Mouse (Mus musculus): ENCODE results near the gene Rhob.
"Not testable (repeated sequence)": the region's sequence is repeated elsewhere in the genome, so short reads cannot be mapped to it uniquely, and the experiment has no call there.

The Rhob gene

DNA sequence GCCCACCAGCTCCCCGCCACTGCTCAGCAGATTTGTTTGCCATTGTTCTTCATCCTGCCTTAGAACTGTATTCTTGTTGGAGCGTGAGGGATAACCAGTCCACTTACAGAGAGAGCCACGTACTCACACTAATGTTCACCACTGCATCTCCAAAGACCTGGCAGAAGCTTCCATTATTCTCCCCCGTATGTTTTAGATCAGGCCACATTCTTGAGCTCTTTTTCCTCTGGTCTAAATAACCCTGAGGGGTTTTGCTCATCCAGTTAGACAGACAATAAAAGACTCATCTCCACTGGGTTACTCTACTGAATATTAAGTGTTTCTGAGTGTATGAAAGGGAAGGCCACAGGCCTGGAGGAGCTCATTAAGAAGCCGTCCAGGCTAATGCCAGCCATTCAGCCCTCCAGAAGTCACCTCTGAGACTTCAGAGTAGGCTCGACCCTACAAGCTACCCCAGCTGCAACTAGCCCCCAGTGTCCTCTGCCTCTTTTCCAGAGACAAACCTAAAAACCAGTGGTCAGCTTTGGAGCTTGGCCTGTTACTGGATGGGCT is 24.9 kb downstream of the Rhob start:
- DNase-seq (ENCODE audit: extremely low read depth, low read depth) = no peak

- no peak for DNase-seq (ENCODE audit: extremely low read depth, low read depth)
Measured at GRCm38 (mm10) chr12:8472591-8473358, 27.0 kb downstream of the Rhob start.

- no peak for DNase-seq (ENCODE audit: extremely low read depth, low read depth)
Measured at GRCm38 (mm10) chr12:8472051-8472450, 27.8 kb downstream of the Rhob start.

- DNase-seq (ENCODE audit: extremely low read depth, low read depth) = no peak
Measured at GRCm38 (mm10) chr12:8470962-8471361, 28.8 kb downstream of the Rhob start.

- no peak for DNase-seq (ENCODE audit: extremely low read depth, low read depth)
Measured at GRCm38 (mm10) chr12:8469742-8470494, 29.9 kb downstream of the Rhob start.

DNA sequence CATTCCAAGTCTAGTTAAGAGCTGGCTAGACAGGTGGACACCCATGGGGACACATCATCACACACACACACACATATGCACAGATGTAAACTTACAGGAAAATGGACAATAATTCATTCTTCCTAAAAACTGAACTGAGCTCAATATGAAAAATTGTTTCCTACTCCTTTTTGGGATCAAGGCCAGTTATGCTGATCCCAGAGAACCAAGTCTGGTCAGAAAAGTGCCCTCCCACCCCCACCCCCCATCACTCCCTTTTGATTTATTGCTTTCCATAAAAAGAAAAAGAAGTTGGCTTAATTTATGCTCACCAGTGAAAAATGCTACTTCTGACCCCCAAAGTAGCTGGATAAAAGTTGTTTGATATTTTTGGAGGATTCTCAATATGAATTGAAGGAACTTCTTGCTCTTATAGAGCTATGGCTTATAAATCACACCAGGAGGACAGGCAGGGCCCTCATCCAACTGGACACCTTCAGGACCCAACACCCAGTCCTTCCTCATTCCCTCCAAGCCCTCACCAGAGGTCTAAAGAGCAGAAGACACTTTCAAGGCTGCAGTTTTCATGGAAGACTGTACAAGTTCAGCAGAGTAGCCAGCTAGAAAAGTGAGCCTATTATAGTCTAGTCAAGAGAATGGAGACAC is 31.5 kb downstream of the Rhob start:
- DNase-seq (ENCODE audit: extremely low read depth, low read depth) = no peak

- DNase-seq (ENCODE audit: extremely low read depth, low read depth) = no peak
Measured at GRCm38 (mm10) chr12:8467029-8467924, 32.5 kb downstream of the Rhob start.

DNA sequence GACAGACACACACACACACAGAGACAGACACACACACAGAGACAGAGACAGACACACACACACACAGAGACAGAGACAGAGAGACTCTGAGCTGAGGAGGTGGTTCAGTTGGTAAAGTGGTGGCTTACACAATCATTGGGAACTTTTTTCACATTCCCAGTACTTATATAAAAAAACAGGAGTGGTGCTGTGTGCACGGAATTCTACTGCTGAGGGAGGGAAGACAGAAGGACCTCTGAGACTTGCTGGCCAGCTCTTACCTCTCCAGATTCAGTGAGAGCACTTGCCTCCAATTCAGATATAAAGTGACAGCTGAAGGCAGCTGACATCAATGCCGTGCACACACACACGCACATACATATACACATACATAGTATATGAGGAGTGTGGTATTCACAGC is 34.1 kb downstream of the Rhob start:
- DNase-seq (ENCODE audit: extremely low read depth, low read depth) = no peak

GRCm38 (mm10) chr12:8464961-8465360 is 34.8 kb downstream of the Rhob start:
- DNase-seq (ENCODE audit: extremely low read depth, low read depth) = no peak

- DNase-seq (ENCODE audit: extremely low read depth, low read depth) = no peak
Measured at GRCm38 (mm10) chr12:8463599-8464160, 36.1 kb downstream of the Rhob start.

- no peak for DNase-seq (ENCODE audit: extremely low read depth, low read depth)
Measured at GRCm38 (mm10) chr12:8462533-8462932, 37.3 kb downstream of the Rhob start.

- DNase-seq (ENCODE audit: extremely low read depth, low read depth) = not testable (repeated sequence)
Measured at GRCm38 (mm10) chr12:8461575-8461974, 38.2 kb downstream of the Rhob start.

DNA sequence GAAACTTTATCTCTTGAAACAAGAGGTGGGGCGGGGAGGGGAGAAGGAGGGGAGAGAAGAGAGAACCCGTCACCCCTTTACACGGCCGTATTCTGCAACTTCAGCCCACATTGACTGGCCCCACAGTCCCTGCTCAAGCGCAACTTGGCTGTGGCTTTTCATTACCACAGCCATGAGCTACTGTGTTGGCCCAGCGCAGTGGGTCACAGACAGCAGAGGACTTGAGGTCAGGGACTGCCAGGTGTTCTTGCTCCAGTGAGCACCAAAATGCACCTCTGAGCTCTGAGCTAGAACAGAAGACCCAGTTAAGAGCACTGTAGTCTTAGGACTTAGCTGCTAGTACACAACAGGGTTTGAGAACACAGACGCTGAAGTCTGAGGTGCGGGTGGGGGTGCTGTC is 41.4 kb downstream of the Rhob start:
- DNase-seq (ENCODE audit: extremely low read depth, low read depth) = no peak

- no peak for DNase-seq (ENCODE audit: extremely low read depth, low read depth)
Measured at GRCm38 (mm10) chr12:8457052-8457451, 42.8 kb downstream of the Rhob start.

DNA sequence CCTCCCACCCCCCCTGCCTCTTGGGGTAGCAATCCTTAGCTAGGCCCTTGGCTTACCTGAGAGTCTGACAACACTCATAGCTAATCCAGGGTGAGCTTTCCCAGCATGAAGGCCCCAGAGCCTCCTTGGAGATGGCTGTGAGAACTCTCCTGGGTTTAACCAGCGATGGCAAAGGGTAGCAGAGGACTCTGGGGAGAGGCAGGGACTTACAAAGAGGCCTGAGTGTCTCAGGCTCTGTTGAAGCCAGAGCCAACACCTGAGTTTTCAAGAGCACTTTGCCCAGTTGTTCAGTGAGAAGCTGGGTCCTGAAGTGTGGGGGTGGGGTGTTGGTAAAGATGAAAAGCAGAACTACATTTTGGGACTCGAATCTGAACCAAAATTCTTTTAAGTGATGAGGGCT is 44.8 kb downstream of the Rhob start:
- no peak for DNase-seq (ENCODE audit: extremely low read depth, low read depth)

DNA sequence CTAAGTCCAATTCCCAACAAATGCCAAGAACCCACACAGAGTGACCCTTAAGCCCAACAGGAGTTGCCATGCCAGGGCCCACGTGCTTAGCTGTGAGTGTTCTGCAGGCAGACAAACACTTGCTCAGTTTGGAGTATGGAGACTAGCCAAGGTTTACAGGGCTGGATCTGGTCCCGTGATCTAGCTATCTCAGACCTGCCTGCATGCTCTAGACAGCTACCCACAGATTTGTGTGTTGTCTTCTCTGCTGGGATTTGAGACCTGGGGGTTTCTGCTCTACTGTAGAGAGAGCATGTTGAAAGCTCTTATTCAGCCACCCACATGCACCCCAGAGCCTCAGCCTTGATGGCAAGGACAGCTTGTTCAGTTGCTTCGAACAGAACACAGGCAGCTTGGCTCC is 45.3 kb downstream of the Rhob start:
- DNase-seq (ENCODE audit: extremely low read depth, low read depth) = no peak

DNA sequence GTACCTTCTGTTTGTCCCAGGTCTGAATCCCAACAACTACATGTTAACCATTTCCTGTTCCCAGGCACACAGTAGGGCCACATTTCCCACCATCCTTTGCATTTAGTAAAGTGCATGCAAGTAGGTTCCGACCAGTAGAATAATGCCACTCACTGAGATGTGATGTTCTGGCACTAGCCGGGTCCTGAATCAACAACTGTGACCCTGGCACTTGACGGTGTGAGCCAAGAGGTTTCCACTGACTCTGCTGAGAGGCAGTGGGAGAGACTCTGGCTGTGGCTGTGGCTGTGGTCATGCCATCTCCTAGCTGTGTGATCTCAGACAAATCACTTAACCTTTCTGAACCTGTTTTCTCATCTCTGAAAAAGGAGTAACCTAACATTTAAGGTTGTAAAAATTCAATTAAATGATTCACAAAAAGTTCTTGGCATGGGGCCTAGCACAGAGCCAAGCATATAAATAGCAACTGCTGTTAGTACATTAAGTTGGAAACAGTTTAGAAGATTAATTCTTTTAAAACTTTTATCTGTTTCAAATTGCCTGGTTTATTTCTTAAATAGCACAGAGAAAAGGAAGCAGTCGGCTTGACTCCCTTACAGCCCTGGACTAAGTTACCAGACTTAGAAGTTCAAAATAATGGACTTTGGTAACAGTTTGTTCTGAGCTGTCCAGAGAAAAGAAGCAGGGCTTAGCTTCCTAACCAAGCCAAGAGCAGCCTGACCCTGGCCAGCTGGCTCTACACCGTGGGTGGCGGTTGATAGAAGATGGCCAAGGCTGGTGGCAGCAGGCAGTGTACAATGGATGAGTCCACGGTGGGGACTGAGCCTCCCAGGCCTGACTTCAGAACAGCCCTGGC is 46.8 kb downstream of the Rhob start:
- no peak for DNase-seq (ENCODE audit: extremely low read depth, low read depth)

- DNase-seq (ENCODE audit: extremely low read depth, low read depth) = no peak
Measured at GRCm38 (mm10) chr12:8451571-8452485, 48.0 kb downstream of the Rhob start.

DNA sequence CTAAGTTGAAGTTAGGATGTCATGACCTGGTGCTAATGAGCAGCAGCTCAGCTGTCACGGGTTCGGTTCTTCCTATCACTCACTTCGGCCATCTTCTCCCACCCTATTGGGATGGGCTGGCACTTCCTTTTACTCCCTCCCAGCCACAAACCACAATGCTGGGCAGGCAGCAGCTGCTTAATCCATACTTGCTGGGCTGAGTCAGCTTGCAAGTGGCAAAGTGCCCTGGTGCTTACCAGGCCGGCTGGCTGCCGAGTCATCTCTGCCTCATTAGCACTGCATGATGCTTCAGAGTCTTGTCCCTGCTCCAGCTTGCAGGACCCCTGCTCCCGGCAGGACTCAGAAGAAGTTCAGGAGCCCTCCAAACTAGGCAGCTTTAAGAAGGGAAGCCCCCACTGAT is 49.2 kb downstream of the Rhob start:
- DNase-seq (ENCODE audit: extremely low read depth, low read depth) = no peak
